Mouse (Mus musculus) urinary bladder, postnatal 14 days (tissue): Measurements from ENCODE around the gene Jak1.

Experiments used
- DNase-seq: peaks from one replicate; pipeline ENCODE4 v3.0.0; 2021; ENCODE audit warnings: low spot score

Jak1 gene

DNA sequence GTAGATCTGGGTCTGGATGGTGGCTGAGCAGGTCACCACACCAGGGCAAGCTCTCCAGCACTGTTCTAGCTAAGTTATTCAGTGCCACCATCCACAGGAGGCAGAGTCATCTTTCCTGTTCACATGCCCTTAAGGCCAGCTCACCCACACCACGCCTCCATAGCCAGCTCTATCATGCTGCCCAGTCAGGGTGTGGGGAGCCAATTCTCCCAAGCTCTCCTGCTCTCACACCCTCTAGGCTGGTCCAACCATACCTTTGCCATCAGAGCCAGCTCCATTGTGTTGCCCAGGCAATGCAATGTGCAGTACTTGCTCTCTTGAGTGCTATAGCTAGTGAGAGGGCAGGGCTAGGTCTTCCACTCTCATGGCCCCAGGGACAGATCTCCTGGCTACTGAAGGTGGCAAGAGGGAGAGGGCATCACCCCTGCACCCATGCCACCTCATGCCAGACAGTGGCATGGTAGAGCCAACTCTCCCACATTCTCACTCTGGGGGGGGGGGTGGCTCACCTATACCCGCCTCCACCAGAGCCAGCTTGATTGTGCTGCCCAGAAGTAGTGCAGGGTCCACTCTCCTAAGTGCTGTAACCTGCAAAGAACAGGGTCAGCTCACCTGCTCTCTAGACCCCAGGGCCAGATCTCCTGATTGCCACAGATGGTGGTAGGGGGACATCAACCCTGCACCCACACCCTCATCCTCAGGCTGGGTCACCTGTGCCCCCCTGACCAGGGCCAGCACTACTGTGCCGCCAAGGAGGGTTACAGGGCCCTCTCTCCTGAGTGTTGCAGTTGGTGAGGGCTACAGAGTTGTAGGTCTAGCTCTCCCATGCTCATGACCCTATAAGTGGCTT lies 25.5 kb downstream of the Jak1 start:
- no peak for DNase-seq

DNA sequence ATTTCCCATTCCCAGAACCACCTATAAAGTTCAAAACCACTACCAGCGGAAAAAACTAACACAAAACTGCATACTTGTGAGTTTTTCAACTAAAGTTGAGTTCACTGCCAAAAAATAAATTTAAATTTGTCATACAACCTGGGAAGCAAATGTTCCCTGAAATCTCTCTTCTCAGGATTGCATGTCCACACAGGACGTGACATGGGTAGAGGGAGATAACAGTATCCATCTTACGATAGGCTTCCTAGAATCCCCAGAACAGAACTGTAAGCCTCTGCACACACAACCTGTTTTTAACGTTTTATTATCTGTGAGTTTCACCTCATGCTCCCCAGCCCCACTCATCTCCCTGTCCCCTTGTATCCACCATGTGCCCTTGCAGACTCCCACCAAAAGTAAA lies 26.5 kb downstream of the Jak1 start:
- DNase-seq, result no peak

DNA sequence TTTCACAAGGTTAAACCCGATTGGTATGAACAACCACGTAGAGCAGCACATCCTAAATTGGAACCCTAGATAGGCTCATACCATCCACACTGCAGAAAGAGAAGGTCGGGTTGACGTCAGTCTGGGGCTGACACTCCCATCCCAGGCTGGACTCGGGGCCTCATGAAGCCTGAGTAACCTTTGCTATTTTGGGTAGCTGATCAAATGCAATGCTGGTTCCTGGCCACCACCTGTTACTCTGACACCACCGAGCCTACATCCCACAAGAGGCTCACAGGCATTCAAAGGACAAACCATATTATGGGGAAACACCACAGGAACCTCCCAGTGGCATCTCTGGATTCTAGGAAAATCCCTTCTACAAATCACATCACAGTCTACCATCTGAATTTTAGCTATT lies 28.3 kb downstream of the Jak1 start:
- no peak for DNase-seq

DNA sequence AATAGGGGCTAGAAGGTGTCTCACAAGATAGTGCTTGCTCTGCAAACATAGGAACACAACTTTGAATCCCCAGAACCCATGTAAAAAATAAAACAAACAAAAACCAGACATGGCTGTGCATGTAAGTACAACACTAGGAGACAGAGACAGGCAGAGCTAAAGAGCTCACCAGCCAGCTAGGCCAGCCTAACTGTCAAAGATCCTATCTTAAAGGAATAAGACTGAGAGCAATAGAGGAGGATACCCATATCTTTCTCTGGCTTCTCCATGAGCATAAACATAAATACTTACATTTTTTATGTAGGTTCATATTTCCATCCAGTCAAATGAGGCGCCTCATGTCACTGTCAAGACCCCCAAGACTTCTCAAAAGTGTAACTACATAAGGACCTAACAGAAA lies 29.1 kb downstream of the Jak1 start:
- no peak for DNase-seq

DNA sequence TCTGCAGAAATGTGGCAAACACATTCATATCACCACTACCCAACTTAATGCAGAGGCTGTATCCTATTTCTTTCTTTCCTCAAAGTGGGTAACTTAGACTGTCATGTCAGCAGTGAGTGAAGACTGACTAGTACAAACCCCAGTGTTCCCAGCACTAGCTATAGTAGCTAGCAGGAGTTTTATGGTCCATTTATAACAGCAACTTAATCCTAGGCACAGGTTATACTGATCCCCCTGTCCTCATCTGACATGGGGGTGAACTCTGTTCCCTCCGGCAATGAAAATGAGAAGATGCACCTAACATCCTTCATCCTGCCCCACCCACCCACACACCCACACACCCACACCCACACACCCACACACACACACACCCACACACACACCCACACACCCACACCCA lies 30.3 kb downstream of the Jak1 start:
- DNase-seq, result no peak

DNA sequence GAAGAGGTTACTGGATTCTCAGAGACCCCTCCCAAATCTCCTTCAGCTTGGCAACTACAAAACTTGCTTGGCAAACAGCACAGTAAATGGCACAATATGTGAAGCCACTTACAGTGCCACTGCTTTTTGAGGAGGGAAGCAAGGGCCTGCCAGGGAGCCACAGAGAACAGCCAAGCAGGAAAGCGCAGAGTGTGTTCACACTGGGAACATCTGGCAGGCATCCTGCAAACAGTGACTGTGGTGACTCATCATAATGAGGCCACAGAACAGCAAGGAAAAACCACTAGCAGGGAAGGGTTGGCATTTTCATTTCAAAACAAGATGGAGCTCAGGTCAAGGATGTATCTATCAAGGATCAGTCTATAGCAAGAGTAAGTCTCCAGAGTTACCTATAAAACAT lies 30.8 kb downstream of the Jak1 start:
- peak; percentile 79 for DNase-seq

DNA sequence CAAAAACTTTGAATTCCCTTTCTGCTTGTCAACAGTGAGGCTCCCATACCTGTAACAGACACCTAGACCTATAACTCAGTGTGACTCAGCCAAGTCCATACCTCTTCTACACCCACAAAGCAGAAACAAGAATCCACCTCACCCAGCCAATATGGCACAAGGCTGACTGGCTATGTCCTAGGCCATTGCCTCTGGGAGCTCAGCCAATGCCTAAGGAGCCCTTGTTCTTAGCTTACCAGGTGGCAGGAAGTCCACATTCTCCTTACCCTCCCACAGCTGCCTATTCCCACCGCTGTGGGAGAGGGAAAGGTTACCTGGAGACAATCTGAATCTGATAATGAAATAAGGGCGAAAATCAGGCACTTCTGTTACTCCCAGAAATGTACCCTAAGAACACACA lies 34.5 kb downstream of the Jak1 start:
- no peak for DNase-seq

DNA sequence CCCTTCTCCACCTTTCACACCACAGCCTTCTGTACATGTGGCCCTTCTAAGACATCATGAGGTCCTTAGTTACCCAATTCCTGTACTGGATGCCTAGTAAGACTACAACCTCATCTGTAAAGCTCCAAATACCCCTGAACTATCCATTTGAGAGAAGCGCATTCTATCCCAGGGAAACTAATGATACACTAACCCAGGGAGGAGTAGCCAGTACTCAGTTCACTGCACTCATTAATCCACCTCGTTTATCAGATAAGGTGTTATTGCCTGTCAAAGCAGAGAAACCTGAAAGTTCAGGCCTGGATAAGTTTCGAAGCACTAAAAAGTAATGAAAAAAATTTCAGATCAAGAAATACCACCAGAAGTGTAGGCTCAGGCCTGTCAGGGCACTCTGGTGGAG lies 37.7 kb downstream of the Jak1 start:
- DNase-seq, result no peak

DNA sequence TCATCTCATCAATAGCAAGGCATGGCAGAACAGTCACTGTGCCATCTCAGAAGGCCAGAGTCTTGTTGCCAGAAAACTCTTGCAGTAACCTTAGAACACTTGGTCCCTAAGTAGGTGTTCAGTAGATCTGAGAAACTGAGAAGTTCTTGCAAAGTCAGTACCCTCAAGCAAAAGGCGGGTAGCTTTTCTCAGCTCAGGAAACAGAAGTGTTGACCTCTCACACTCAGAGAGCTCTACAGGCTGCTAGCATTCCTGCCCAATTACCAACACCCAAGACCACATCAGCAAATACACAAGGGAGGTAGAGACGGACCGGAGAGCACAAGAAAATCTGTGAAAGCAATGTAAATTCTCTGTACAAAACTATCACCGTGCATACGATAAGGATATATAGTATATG lies 39.1 kb downstream of the Jak1 start:
- DNase-seq, result no peak

DNA sequence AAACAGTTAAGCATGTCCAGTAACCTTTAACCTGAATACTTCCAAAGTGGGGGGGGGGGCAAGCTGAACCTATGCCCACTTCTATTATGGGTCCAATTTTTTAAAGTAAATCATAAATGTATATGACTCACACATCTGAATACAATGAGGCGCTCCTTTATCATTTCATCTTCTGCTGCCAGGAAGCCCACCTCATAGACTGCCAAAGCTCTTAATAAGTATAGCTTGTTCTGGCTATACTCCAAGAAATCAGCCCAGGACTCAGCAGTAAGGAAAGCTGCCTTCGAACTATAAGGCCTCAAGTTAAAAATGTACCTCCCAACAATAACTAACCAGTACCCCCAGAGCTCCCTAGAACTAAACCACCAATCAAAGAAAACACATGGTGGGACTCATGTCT lies 44.1 kb downstream of the Jak1 start:
- DNase-seq, result no peak

DNA sequence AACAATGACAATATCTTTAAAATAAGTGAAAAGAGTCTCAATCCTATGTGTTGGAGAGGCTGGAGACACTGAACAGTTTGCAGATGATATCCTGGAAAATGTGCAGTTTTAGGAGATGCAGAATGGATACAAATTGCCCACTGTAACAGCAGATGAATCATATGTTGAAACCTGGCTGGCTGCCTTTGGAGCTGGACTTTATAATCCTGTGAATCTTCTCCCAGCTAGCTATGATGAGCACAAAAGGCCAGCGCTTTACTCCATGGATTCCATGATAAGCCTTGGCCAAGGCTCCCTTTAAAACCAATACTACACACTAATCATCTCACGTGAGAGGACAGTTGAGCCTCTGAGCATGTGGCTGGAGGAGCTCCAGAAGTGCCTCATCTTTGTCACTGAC lies 45.2 kb downstream of the Jak1 start:
- peak; percentile 53 for DNase-seq

DNA sequence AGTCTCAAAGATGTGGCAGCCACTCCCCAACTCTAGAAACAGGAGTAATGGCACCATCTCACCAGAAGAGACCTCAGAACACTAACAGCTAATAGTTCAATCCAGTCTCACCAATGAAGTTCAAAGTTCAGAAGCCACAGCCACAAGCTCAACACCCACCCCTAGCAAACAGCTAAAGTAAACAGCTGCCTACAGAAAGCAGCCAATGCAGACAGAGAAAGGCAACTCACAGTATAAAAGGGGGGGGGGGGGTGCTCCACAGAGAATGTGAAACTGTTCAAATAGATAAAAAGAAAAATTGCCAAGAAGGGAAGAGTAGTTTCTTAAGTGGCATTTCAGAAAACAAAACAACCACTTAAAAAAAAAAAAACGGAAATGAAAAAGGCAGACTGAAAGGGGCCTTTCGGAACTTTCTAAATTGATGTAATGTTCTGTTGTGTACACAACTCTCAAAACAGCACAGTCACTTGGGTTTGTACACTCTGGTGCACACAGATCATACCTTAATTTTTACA lies 48.0 kb downstream of the Jak1 start:
- DNase-seq, result no peak

DNA sequence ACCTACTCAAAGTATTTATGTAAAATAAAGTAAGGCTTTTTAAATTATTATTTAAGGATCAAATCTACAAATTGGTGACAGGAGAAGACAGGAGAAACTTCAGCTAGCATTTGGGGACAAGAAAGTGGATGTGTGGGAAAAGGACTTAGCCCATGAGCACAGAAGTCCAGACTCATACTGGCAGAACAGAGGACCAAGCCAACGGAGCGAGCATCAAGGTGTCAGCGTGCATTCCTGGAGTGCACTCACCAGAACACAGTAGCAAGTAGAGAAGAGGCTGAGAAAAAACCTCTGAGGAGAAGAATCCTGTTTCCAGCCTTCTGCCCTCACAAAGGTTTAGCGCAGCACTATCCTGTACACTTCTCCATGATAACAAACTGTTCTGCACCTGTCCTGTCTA lies 48.8 kb downstream of the Jak1 start:
- DNase-seq, result no peak

DNA sequence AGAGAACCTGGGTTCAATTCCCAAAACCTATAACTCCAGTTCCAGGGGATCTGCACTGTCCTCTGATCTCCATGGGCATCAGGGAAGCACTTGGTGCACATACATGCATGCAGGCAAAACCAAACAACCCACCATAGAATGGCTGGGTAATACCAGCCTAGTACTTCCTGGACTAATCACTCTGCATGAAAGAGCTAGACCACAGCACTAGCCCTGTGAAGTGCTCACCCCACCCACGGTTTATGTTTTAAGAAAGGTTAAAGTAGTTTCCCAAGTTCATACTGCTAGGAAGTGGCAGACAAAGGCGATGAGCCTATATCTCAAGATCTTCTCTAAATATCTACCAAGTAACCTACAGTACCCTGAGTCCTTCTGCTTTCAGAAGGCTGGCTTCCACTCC lies 51.6 kb downstream of the Jak1 start:
- DNase-seq, result no peak

DNA sequence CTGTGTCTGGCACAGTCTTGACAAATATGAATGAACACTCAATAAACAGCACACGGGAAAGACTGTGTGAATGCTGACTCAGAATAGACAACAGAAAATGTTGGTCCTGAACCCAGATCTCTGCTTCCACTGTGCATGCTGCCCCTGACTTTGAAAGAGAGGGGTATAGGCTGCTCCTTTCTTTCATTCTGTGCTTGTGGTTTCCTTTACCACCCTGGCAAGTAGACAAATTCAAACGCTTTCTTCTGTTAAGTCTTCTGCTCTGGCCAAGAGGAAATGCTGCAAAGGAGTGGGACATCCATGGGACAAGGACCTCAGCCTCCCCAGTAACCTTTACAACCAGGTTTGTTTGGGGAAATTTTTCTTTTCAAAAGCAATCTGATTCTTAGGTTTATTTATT lies 57.6 kb downstream of the Jak1 start:
- no peak for DNase-seq

DNA sequence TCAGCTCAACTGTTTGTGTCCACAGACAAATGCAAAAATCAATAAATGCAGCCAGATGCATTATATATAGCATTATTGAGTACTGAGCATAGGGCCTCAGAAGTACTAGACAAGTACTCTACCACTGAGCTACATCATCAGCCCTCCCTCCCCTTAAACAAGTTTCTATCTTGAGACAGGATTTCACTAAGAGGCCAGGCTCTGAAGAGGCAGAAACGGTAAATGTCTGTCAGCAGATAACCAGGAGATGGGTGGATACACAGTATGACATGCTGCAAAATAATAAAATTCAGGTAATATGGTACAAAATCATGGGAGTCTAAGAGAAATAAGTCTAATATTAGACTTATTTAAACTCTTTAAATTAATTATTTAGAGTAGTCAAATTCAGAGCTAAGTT lies 61.6 kb downstream of the Jak1 start:
- DNase-seq, result no peak

DNA sequence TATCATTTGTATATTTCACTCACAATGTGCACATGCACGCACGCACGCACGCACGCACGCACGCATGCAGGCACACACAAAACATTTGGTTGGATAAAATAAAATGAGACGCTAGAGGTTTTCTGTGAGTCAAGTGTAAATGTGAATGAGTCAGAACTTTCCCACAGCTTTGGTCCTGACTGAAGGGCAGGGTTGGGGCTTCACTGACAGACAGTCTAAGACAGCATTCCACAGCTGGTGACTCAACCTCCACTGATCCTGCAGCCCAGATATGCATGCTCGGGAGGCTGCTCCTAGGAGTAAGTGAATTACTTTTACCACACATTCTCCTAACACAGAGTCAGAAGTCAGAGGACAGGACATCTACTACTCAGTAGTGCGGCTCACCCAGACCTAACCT lies 62.5 kb downstream of the Jak1 start:
- peak; percentile 59 for DNase-seq

DNA sequence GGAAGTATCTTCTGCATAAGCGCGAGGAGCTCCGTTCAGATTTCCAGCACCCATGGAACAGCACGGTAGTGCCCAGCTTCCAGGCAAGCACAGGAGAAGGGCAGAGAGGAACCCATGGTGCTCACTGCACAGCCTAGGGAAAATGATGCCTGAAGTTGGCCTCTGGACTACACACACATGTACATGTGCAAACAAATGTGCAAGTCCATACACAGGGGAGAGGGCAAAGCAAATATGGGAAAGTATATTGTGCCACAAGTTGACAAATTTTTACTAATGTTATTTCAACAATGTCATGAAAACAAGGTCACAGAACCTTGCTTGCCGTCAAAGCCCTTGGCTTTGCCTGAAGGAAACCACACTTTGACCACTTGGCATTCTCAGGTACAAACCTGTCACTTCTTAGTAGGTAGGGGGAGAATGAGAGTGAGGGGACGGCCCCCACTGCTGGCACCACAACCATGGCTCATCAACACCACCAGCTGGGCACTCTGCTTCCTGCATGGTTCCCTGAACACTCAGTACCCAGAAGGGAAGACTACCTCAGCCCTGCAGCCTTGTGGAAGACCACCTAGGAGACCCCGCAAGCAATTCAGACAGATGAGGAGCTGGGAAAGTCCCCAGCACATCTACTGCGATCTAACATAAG lies 65.5 kb downstream of the Jak1 start:
- DNase-seq, result no peak

DNA sequence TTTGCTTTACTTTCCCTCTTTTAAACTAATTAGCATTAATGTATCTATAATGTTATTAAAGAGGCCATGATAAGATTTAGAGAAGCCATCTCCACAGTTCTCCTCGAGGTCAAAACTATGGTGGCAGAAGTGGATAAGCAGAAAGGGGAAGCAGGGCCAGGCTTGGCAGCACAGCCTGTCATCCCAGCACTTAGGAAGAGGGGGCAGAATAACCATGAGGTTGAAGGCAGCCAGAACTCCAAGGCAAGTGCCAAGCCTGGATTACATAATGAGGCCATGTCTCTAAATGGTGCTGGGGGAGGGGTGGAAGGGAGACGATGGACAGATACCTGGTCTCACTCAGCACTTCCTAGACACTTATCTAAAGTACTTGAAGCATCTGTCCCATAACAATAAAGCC lies 66.7 kb downstream of the Jak1 start:
- peak; percentile 54 for DNase-seq

DNA sequence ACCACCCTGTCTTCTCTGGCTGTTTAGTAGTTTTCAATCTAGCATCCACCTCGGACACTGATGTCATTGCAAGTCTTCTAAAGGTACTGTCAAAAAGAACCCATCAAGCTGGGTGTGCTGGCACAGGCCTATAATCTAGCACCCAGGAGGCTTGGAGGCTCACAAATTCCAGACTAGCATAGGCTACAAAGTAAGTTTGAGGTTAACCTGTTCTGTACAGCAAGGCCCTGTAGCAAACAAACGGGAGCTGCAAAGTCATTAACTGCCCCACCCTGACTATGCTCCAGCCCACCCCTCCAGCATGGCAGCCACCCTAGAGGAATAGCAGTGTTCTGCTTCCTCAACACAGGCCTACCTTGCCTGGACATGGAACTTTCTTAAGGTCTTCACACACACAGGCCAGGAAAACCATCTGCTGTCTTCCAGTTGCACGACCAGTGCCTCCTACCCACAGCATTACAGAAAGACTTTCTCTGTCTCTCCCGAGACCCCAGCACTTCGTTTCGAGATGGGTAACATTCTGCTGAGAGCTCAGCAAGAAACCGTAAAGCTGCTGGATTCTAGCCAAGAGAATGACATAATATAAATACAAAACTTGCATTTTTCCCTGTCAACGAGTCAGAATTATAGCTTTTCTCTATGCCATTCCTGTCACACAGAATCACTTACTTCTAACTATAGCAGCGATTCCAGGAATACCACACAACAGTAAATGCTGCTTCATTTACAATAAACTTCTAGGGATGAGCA lies 67.5 kb downstream of the Jak1 start:
- DNase-seq, result no peak

DNA sequence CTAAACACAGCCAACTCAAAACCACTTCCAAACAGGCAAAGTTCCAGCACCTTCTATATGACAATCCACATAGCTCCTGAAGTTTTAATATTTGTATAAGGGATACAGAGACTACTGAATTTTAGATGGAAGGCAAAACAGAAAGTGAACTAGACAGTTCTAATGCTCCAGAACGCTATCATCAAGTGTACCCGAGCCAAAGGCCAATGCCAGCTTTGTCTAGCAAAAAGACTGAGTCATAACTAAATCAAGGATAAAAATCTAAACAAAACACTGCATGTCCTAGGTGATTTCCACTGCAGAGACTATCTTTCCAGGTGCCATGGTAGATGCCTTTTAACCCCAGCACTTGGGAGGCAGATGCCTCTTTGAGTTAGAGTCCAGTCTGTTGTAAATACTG lies 68.7 kb downstream of the Jak1 start:
- DNase-seq, result no peak

DNA sequence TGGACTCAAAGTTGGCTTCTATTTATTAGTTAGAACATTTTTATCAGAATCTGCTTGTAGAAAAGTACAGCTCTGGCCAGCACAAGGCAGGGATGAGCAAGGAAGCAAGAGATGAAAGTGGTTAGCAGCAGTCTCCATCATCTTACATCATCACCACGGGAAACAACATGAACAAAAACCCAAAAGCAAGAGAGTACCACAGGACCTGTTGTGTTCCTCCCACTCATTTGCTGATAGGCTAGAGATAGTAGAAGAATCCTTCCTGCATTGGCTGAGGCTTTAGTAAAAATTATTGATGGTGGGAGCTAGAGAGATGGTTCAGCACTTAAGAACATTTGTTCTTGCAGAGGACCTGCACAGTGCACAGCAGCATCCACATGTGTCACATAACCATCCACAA lies 70.9 kb downstream of the Jak1 start:
- no peak for DNase-seq
